Mouse (Mus musculus) lung, embryonic 16.5 days (tissue): ENCODE results near the gene Hmga2. TPM values are rescaled to one million over a fixed set of nuclear protein-coding genes. Genes with fewer than 3 reads are reported as not detected.
A peak's percentile ranks its signal among the peaks of the same experiment; 100 is the strongest.
"Not testable (repeated sequence)": the region's sequence is repeated elsewhere in the genome, so short reads cannot be mapped to it uniquely, and the experiment has no call there.

ENCODE experiments used
- ATAC-seq: fragments of 200-750 bp; cut with Nextera tagmentation; 2 replicates; pipeline ENCODE4 v1.8.0; 2017; ENCODE audit warnings: low read depth, mild to moderate bottlenecking, moderate library complexity
- H3K27ac ChIP-seq: fragments of 300-500 bp; sonication (generic); 2 replicates; pipeline ENCODE4 v1.5.1; 2014; ENCODE audit warnings: mild to moderate bottlenecking, control low read depth, low read length
- H3K27me3 ChIP-seq: fragments of 300-500 bp; sonication (generic); 2 replicates; pipeline ENCODE4 v1.6.1; 2014; ENCODE audit warnings: low read depth, low read length, mixed read lengths; ENCODE audit not compliant: control insufficient read depth, insufficient read depth
- H3K36me3 ChIP-seq: fragments of 300-500 bp; sonication (generic); 2 replicates; pipeline ENCODE4 v1.6.1; 2014; ENCODE audit warnings: low read length; ENCODE audit not compliant: control insufficient read depth, insufficient read depth
- H3K4me1 ChIP-seq: fragments of 300-500 bp; sonication (generic); replicated peaks from 2 replicates; pipeline ENCODE4 v1.6.1; 2014; ENCODE audit warnings: low read length, mixed read lengths; ENCODE audit not compliant: control insufficient read depth, insufficient read depth
- H3K4me2 ChIP-seq: fragments of 300-500 bp; sonication (generic); 2 replicates; pipeline ENCODE4 v1.6.1; 2014; ENCODE audit warnings: low read depth, low read length, control low read depth
- H3K4me3 ChIP-seq: fragments of 300-500 bp; sonication (generic); 2 replicates; pipeline ENCODE4 v1.5.1; 2014; ENCODE audit warnings: mild to moderate bottlenecking, low read length, control low read depth
- H3K9ac ChIP-seq: fragments of 300-500 bp; sonication (generic); 2 replicates; pipeline ENCODE4 v1.6.1; 2014; ENCODE audit warnings: low read length, control low read depth
- H3K9me3 ChIP-seq: fragments of 300-500 bp; sonication (generic); 2 replicates; pipeline ENCODE4 v1.6.1; 2016; ENCODE audit warnings: low read length; ENCODE audit not compliant: control insufficient read depth
- WGBS: fragments of 180-500 bp; shearing (Covaris S2); extraction: QIAGEN DNeasy Blood & Tissue Kit; methylation state at CpG from one replicate; pipeline ENCODE4 v1.1.7; 2014; 5-methylcytosine and 5-hydroxymethylcytosine counted together
- polyA plus RNA-seq: library from polyadenylated mRNA; unstranded; fragments of >200 nt; fragmentation: Nextera tagmentation; extraction: Ambion mirVana; gene quantifications from 2 replicates; pipeline ENCODE4 v1.2.1, GENCODE M21; 2015

The Hmga2 gene
- polyA plus RNA-seq, 1 experiment from 2014 or later: 6.1 TPM

DNA sequence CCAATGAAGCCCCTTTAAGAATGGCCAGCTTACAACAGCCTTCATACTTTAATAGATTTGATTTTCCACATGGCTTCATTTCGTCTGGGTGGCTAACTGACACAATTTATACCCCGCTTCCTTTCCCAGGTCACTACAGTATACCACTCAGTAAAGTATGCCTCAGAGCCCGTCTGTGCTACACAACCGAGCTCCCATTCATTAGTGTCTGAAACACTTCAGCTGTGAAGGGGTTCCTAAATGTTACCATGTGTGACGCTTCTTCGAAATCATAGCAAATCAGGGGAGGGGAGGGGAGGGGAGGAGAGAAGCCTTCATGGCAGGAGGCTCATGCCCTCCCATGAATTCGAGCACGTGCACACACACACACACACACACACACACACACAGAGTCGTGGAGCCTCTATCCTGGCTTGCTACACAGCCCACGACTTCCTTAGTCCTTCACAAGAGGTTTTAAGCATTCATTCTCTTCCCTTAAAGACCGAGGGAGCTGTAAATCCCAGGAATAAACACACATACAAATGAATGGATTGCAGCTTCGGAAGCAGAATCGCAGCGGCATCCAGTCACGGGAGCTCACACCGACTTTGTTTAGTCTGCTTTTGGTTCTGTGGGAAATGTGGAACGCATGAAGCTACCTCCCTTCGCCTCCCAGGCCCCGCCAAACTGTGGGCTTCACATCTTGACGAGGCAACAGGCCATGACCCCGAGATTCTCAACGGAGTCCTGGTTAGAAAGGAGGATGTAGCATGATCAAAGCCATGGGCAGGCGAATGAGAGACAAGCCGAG, 110.7 kb downstream of the Hmga2 start:
- H3K9ac ChIP-seq: no peak overlapping the region
- H3K4me1 ChIP-seq: peaks cover 7% of the 10 kb centered on the region
- ATAC-seq: no peak
- H3K27me3 ChIP-seq: no peaks in the 10 kb centered on the region
- H3K4me3 ChIP-seq: no peak overlapping the region
- no peaks in the 10 kb centered on the region for H3K9me3 ChIP-seq
- H3K27ac ChIP-seq: no peak overlapping the region
- no peaks in the 10 kb centered on the region for H3K36me3 ChIP-seq
- 35% methylated on average over 24 of the region's 24 CpGs for WGBS
- H3K4me2 ChIP-seq: peak overlapping the region; percentile 25

DNA sequence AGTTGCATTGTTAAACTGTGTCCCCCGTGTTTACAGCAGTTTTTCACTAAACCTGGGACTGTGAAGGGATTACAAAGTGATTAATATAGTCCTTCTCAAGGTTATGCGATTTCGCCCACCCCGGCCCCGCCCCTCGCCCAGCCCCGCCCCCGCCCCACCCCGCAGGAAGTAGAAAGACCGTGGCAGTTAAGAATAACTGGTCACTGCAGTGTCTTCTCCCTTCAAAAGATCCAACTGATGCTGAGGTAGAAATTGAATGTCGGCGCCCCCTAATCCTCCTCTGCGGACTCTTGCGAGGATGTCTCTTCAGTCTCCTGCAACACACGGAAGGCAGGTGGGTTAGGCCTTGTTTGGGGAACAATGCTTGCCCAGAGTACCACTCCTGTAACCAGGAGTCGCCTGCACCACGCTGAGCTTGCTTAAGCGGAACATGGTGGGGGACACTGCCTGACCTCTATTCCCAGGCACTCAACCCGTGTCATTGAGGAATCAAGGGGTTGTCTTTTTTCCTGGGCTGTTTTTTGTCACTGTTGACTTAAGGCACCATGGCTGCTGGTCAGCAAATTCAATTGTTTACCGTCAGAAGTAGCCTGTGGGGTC, 112.2 kb downstream of the Hmga2 start:
- H3K27me3 ChIP-seq: no peaks in the 10 kb centered on the region
- no peak for ATAC-seq
- H3K9ac ChIP-seq: no peak overlapping the region
- H3K9me3 ChIP-seq: no peaks in the 10 kb centered on the region
- peaks cover 6% of the 10 kb centered on the region for H3K4me1 ChIP-seq
- no peaks in the 10 kb centered on the region for H3K36me3 ChIP-seq
- WGBS: 66% methylated on average over 20 of the region's 20 CpGs
- H3K4me3 ChIP-seq: no peak overlapping the region
- H3K4me2 ChIP-seq: no peak overlapping the region
- no peak overlapping the region for H3K27ac ChIP-seq

DNA sequence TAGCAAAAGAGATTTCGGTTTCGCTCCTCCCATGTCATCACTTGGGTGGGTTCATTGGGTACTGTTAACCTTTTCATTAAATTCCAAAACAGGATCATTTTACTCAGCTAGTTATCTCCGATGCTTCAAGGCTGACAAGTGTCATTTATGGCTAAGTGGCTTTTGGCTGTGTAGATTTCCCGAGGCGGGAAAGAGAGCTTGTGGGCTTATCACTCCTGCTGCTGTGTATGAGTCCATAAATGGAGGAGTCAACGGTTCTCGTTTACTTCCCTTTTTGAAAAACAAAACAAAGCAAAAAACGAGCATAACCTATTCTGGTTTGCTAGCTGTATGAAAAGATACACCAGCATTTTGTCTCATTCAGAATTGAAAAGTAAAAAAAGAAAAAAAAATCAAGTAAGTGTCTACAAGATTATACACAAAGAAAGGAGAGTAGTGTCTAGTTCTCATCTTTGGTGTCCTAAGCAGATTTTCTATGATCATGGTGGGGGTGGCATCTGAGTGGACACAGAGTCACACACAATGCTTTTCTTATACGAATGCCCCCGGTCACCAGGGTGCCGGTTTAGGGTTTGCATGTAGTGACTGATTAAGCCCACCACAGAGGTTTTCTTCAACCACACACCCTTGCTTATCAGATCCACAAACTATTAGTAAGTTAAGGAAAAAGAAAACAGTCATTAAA, 112.8 kb downstream of the Hmga2 start:
- not testable (repeated sequence) for H3K27ac ChIP-seq, H3K4me3 ChIP-seq, H3K9me3 ChIP-seq, H3K4me2 ChIP-seq, H3K27me3 ChIP-seq, H3K4me1 ChIP-seq, ATAC-seq, H3K9ac ChIP-seq, H3K36me3 ChIP-seq
- WGBS: 72% methylated on average over 9 of the region's 11 CpGs

DNA sequence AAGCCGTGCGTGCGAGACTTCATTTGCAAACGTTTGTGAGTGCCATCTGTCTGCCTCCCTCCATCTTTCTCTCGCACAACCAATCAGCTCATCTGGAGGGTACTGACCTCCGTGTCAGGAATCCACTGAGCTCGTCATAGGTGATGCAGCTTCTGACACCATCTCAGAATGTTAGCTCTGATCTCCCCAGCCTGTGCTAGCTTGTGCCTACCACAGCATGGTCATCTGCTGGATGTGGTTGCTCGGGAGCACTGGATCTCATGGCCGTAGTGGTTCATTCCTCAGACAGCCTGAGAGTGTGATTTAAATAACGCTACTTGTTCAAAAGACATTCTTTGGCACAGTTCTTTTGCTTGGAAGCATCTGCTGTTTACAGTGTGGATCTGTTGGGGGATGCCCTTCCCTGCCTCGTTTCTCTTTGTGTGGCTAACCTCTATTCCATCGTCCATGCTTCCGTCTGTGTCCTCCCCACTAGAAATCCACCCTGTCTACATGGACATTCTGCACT, 121.7 kb downstream of the Hmga2 start:
- H3K4me2 ChIP-seq: 0 out of 2 replicates have a peak overlapping the region, but pooled peaks have one; percentile 8
- no peak overlapping the region for H3K27ac ChIP-seq
- WGBS: 48% methylated on average over 13 of the region's 13 CpGs
- peak; percentile 36 for ATAC-seq
- H3K27me3 ChIP-seq: no peaks in the 10 kb centered on the region
- H3K4me1 ChIP-seq: 0 out of 2 replicates have a peak, but pooled peaks cover 2% of the 10 kb centered on the region
- no peaks in the 10 kb centered on the region for H3K36me3 ChIP-seq
- no peak overlapping the region for H3K9ac ChIP-seq
- no peak overlapping the region for H3K4me3 ChIP-seq
- H3K9me3 ChIP-seq: no peaks in the 10 kb centered on the region

DNA sequence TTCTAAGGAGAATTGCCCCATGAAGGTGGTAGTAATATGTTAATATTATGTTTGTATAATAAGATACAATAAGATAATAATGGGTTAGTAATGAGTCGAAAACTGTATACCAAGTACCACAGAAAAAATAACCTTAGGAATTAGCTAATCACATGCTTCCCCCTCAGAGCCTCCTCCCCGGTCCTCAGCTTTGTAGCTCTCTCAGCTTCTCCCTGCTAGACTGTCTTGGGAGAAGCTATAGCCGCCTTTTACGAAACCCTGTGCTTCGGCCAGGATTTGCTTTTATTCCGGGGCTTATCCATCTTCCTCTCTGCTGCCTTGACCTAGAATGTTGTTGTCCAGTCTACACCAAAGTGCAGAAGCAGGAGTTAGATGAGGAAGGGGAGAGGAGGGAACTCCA, 130.9 kb downstream of the Hmga2 start:
- H3K9ac ChIP-seq: no peak overlapping the region
- no peaks in the 10 kb centered on the region for H3K27me3 ChIP-seq
- H3K36me3 ChIP-seq: no peaks in the 10 kb centered on the region
- H3K4me3 ChIP-seq: no peak overlapping the region
- WGBS: 88% methylated on average over 6 of the region's 6 CpGs
- no peak for ATAC-seq
- H3K4me1 ChIP-seq: no peaks in the 10 kb centered on the region
- no peaks in the 10 kb centered on the region for H3K9me3 ChIP-seq
- H3K4me2 ChIP-seq: no peak overlapping the region
- H3K27ac ChIP-seq: no peak overlapping the region

DNA sequence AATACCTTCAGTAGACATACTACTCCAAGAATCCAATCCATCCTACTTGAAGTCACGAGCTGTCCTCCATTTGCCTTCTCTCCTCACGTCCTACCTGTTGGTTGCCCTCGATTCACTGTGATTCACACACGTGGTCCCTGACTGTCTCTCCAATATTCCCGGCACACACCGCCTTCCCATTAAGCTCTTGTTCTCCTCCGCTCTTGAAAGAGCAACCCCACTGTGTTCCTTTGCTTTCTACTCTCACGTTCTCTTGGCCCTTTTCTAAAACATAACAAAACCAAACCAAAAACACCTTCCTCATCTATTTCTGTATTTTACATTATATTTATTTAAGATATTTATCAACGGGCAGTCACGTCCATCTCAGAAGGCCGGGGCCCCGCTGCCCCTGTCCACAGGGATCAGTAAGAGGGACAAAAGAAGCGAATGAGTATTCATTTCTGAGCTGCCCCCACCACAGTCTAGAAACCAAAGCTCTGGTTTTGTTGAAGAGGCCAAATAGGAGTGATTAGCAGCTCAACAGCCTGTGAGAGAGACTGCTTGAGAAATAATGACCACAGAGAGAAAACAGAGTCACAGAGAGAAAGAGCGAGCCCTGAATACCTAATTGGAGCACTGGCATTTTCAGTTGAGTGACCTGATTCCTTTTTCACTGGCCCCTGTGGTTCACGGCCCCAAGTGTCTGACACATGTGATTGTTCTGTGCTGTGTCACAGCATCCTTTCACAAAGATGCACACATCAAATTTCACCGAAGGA, 131.5 kb downstream of the Hmga2 start:
- no peaks in the 10 kb centered on the region for H3K36me3 ChIP-seq
- no peak for ATAC-seq
- H3K9me3 ChIP-seq: no peaks in the 10 kb centered on the region
- no peaks in the 10 kb centered on the region for H3K27me3 ChIP-seq
- WGBS: 88% methylated on average over 16 of the region's 16 CpGs
- no peak overlapping the region for H3K27ac ChIP-seq
- no peak overlapping the region for H3K4me3 ChIP-seq
- H3K9ac ChIP-seq: no peak overlapping the region
- H3K4me2 ChIP-seq: no peak overlapping the region
- no peaks in the 10 kb centered on the region; the same call in 1 of the 2 replicates for H3K4me1 ChIP-seq

DNA sequence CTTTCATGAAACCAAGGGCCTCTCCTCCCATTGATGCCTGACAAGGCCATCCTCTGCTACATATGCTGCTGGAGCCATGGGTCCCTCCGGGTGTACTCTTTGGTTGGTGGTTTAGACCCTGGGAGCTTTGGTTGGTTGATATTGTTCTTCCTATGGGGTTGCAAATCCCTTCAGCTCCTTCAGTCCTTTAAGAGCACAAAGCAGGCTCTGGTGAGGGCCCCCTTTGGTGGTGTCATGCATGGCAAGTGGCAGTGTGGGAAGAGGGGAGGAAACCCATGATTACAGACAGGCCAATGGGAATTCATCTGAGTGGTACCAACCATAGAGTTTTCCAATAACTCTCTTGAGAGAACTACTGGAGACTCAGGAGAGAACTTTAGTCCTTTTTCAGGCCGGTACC, 136.4 kb downstream of the Hmga2 start:
- H3K27me3 ChIP-seq, H3K9ac ChIP-seq, H3K36me3 ChIP-seq, H3K9me3 ChIP-seq, H3K4me3 ChIP-seq, H3K4me1 ChIP-seq, H3K4me2 ChIP-seq, H3K27ac ChIP-seq, ATAC-seq: not testable (repeated sequence)
- WGBS: 81% methylated on average over 2 of the region's 2 CpGs

DNA sequence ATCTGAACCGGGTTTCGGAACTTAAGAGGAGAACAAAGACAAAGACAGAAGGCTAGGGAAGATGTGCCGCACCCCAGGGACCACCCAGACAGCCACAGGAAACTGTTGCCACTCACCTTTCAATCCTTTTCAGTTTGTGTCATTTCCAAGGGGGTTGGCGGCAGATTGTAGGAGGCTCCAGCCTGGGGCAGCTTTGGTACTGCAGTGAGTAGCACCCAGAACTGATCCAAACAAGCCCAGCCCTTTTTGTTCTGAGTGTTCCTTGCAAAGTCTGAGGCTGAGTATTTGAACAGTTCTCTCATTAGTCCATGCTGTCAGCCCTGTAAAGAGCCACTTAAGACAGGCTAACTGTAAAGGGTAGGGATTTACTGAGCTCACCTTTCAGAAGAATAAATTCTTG, 136.9 kb downstream of the Hmga2 start:
- peak; percentile 64; the same call in 1 of the 2 replicates for ATAC-seq
- Histone ChIP-seq H3K9me3 (no peaks in the 10 kb centered on the region), H3K4me3 (no peak overlapping the region), H3K9ac (no peak overlapping the region), H3K27me3 (no peaks in the 10 kb centered on the region), H3K27ac (no peak overlapping the region), H3K4me1 (no peaks in the 10 kb centered on the region; the same call in 1 of the 2 replicates), H3K4me2 (no peak overlapping the region), H3K36me3 (no peaks in the 10 kb centered on the region)
- WGBS: 54% methylated on average over 4 of the region's 4 CpGs
